Mouse (Mus musculus) limb, embryonic 10.5 days (tissue): Measurements from ENCODE around the gene Ldlrad1. TPM values are rescaled to one million over a fixed set of nuclear protein-coding genes. Genes with fewer than 3 reads are reported as not detected.

ENCODE experiments used
- DNase-seq: peaks from one replicate; pipeline ENCODE4 v3.0.0-alpha.2; 2017; ENCODE audit warnings: low spot score
- H3K27ac ChIP-seq: fragments of 300-500 bp; sonication (generic); 2 replicates; pipeline ENCODE4 v1.5.1; 2016; ENCODE audit warnings: mild to moderate bottlenecking
- H3K27me3 ChIP-seq: fragments of 300-500 bp; sonication (generic); 2 replicates; pipeline ENCODE4 v1.6.1; 2016; ENCODE audit warnings: low read depth, mild to moderate bottlenecking; ENCODE audit not compliant: poor library complexity, severe bottlenecking
- H3K36me3 ChIP-seq: fragments of 300-500 bp; sonication (generic); 2 replicates; pipeline ENCODE4 v1.6.1; 2016; ENCODE audit warnings: mild to moderate bottlenecking, moderate library complexity
- H3K4me1 ChIP-seq: fragments of 300-500 bp; sonication (generic); 2 replicates; pipeline ENCODE4 v1.6.1; 2016
- H3K4me3 ChIP-seq: fragments of 300-500 bp; sonication (generic); 2 replicates; pipeline ENCODE4 v1.5.1; 2016; ENCODE audit warnings: mild to moderate bottlenecking, moderate library complexity
- H3K9me3 ChIP-seq: fragments of 300-500 bp; sonication (generic); replicated peaks from 2 replicates; pipeline ENCODE4 v1.6.1; 2016; ENCODE audit warnings: mild to moderate bottlenecking
- WGBS: fragments of 180-500 bp; shearing (Covaris S2); methylation state at CpG from one replicate; pipeline ENCODE4 v1.1.7; 2016; 5-methylcytosine and 5-hydroxymethylcytosine counted together
- polyA plus RNA-seq: library from polyadenylated mRNA; unstranded; fragments of >200 nt; fragmentation: Nextera tagmentation; extraction: Ambion mirVana; gene quantifications from 2 replicates; pipeline ENCODE4 v1.2.1, GENCODE M21; 2016

Gene Ldlrad1
- polyA plus RNA-seq, 1 experiment from 2014 or later, result not detected

DNA sequence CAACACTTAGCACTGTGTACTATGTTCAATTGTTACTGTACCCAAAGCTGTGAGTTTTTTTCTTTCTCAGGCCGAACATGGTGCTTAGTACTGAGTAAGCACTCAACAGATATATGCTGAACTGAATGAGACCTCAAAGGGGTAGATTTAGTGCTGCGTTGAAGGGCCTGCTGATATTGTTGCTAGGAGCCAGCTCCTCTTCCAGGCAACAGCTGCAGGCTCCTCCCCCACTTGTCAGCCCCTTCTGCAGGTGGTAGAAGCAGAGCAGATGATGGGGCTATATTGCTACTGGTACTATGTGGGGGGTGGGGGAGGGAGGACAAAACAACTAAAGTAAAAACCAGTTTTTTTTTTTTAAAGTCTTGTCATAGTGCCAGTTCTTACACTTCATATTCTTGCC, 40.5 kb downstream of the Ldlrad1 start:
- Histone ChIP-seq H3K36me3 (peaks cover 25% of the 10 kb centered on the region), H3K9me3 (no peaks in the 10 kb centered on the region), H3K4me3 (no peak overlapping the region), H3K4me1 (peaks cover 44% of the 10 kb centered on the region), H3K27me3 (no peaks in the 10 kb centered on the region), H3K27ac (no peak overlapping the region)
- no peak for DNase-seq
- WGBS, result 66% methylated on average over 2 of the region's 2 CpGs

DNA sequence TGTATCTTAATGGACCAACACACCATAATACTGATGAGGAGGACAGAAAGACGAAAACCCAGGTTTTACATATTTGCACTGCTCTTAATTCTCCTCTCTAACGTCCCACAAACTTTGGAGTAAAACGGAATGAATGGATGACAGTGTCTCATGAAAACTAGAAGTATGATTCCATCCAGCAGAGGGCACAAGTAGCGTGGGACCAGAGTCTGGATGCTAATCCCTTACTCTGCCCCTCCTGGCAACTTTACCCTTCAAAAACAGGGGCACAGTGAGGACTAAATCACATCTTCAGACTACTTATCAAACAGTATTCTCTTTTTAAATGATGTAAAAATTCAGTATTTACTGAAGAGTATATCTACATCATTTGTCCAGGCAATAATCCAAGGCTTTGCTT, 41.5 kb downstream of the Ldlrad1 start:
- DNase-seq, result peak; percentile 33
- H3K4me3 ChIP-seq, result no peak overlapping the region
- no peaks in the 10 kb centered on the region for H3K9me3 ChIP-seq
- H3K27me3 ChIP-seq, result no peaks in the 10 kb centered on the region
- H3K27ac ChIP-seq, result no peak overlapping the region
- 37% methylated on average over 4 of the region's 4 CpGs for WGBS
- peaks cover 15% of the 10 kb centered on the region for H3K36me3 ChIP-seq
- peaks cover 46% of the 10 kb centered on the region for H3K4me1 ChIP-seq

DNA sequence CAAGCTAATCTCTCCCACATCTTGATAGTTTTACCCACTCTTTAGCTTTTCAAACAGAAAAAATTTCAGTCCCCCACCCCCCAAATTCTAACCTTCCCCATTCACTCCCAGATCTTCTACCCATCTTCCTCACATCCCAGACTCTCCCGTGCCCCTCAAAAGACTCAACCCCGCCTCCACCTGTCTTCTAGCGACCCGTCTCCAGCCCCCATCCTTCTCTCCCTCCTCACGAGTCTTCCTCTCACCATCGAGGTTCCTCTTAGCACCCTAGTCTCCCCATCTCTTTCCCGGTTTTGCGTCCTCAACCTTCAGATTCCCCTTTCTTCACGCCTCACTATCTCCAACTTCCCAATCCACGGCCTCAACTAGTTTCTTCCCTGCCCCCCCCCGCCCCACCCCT, 43.5 kb downstream of the Ldlrad1 start:
- no peak for DNase-seq
- Histone ChIP-seq H3K4me1 (peaks cover 39% of the 10 kb centered on the region), H3K36me3 (peaks cover 2% of the 10 kb centered on the region), H3K4me3 (peak overlapping the region; percentile 66), H3K27me3 (no peaks in the 10 kb centered on the region), H3K9me3 (no peaks in the 10 kb centered on the region), H3K27ac (peak overlapping the region; percentile 96)
- under 1% methylated on average over 11 of the region's 11 CpGs for WGBS

DNA sequence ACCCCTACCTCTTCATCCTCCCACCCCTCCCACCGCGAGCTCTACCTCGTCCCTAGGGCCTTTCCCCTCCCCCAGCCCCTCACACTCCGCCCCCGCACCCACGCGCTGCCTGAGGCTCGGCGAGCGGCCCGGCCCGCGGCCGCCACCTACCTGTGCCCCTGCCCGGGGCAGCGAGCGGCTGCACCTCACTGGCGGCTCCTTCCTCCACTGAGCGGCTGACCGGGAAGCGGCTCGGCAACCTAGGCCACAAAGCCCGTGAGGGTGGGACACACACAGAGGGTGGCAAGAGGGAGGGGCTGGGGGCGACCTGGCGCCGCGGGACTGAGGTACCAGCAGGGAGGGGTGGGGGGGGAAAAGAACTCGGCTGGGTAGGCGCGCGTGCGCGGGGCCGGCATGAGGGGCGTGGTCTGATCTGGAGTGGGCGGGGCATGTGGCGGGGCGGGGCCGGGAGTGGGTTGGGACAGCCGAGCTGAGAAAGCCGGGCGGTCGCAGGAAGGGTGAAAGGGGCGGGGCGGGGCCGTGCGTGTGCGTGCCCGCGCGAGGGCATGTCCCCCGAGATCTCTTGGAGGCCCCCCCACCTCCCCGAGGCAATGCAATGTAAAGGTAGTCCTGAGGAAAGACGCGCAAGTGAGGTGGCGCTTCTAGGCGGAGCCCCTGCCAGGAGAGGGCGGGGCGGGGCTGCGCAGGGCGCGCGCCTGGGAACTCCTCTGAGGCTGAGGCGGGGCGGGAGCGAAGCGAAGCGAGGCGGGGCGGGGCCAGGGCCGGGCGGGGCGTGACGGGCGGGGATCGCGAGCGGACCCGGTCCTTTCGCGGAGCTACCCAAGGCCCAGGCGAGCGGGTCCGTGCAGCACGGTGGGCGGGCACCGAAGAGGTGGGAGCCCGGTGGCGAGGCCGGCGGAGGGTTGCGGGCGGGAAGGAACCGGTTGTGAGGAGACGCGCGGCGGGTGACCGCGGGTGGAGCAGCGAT, 44.4 kb downstream of the Ldlrad1 start, which contains the start of the genes Lrrc42 and Hspb11:
Gene Lrrc42, minus strand, starts transcription at position 408 of the 967 bp plus-strand sequence.
Gene Hspb11, plus strand, starts transcription at position 469 of the 967 bp plus-strand sequence.
- WGBS, result under 1% methylated on average over 97 of the region's 101 CpGs
- H3K4me3 ChIP-seq, result peak within 1 kb of the TSS; percentile 66

DNA sequence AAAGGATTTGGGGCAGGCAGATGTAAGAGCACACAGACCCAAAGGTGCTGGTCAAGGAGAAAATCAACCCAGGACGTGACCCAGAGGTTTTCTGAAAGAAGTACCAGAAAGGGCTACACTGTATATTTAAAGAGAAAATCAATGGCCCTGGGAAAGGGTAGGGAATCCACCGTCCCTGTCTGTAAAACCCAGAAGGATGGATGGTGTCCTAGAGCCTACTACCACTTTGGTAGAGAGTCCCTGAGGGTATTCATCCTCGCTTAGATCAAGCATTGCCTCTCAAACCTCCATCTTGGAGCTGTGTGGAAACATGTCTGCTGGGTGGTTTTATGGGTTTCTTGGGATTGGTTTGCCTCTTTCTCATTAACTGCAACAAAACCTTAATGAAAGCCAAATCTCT, 45.4 kb downstream of the Ldlrad1 start:
- Histone ChIP-seq H3K9me3 (no peaks in the 10 kb centered on the region), H3K4me1 (peaks cover 33% of the 10 kb centered on the region), H3K27me3 (no peaks in the 10 kb centered on the region), H3K36me3 (no peaks in the 10 kb centered on the region), H3K27ac (peak overlapping the region; percentile 96), H3K4me3 (peak overlapping the region; percentile 66)
- WGBS, result 16% methylated on average over 3 of the region's 3 CpGs
- DNase-seq, result no peak

More for the DNA sequence above, 44.4 kb downstream of the Ldlrad1 start, which contains the start of the genes Lrrc42 and Hspb11:
- Histone ChIP-seq H3K36me3 (no peaks in the 10 kb centered on the region), H3K4me1 (peaks cover 38% of the 10 kb centered on the region), H3K9me3 (no peaks in the 10 kb centered on the region), H3K27me3 (no peaks in the 10 kb centered on the region), H3K27ac (peak within 1 kb of the TSS; percentile 96)
- peak; percentile 100 for DNase-seq

GRCm38 (mm10) chr4:107260001-107260400, 51.0 kb downstream of the Ldlrad1 start:
- Histone ChIP-seq H3K4me3 (no peak overlapping the region), H3K27me3 (no peaks in the 10 kb centered on the region), H3K27ac (no peak overlapping the region), H3K36me3 (peaks cover 9% of the 10 kb centered on the region), H3K9me3 (0 out of 2 replicates have a peak, but pooled peaks cover 2% of the 10 kb centered on the region), H3K4me1 (no peaks in the 10 kb centered on the region; the same call in 1 of the 2 replicates)
- no peak for DNase-seq
- WGBS, result 73% methylated on average over 4 of the region's 4 CpGs

Other genes starting within 250 kb of the Ldlrad1 start
- 145 and 167 TPM in 2 replicates for gene Mrpl37, start 142.3 kb upstream of the Ldlrad1 start, polyA plus RNA-seq
- 11.7 and 12.6 TPM in 2 replicates for gene Cyb5rl, start 142.2 kb upstream of the Ldlrad1 start, polyA plus RNA-seq
- 0.11 TPM in 1 of 2 replicates, not detected in the other for gene Cdcp2, start 112.3 kb upstream of the Ldlrad1 start, polyA plus RNA-seq
- 259 and 274 TPM in 2 replicates for gene Tmem59, start 30.8 kb upstream of the Ldlrad1 start, polyA plus RNA-seq
- 22.9 and 30.2 TPM in 2 replicates for gene Tceanc2, start 30.1 kb upstream of the Ldlrad1 start, polyA plus RNA-seq
- 75.1 and 89.6 TPM in 2 replicates for gene Lrrc42, start 44.4 kb downstream of the Ldlrad1 start, polyA plus RNA-seq
- gene Hspb11, start 44.4 kb downstream of the Ldlrad1 start, polyA plus RNA-seq, result 23.4 and 24.6 TPM in 2 replicates
- not detected in 2 replicates for gene Dio1, start 98.0 kb downstream of the Ldlrad1 start, polyA plus RNA-seq
- gene Yipf1, start 105.2 kb downstream of the Ldlrad1 start, polyA plus RNA-seq, result 38.8 and 42.3 TPM in 2 replicates
- 53.0 and 54.5 TPM in 2 replicates for gene Ndc1, start 158.6 kb downstream of the Ldlrad1 start, polyA plus RNA-seq
- gene Glis1, start 225.4 kb downstream of the Ldlrad1 start, polyA plus RNA-seq, result 5.1 and 9.9 TPM in 2 replicates